Mouse (Mus musculus) cerebellum, adult 2 months (tissue): ENCODE data around the gene Psap. TPM values are rescaled to one million over a fixed set of nuclear protein-coding genes. Genes with fewer than 3 reads are reported as not detected.

Experiments
- DNase-seq, 2 experiments: peaks; one replicate each; pipeline ENCODE4 v3.0.0; 2021
- H3K27ac ChIP-seq: fragments of 200-500 bp; 2 replicates; pipeline ENCODE4 v1.5.1; 2012; ENCODE audit warnings: low read length, control low read depth, inconsistent platforms; ENCODE audit not compliant: insufficient read depth
- H3K27me3 ChIP-seq: fragments of 200-500 bp; 2 replicates; pipeline ENCODE4 v1.6.1; 2012; ENCODE audit warnings: inconsistent platforms, mild to moderate bottlenecking, low read length, moderate library complexity; ENCODE audit not compliant: control insufficient read depth, insufficient read depth
- H3K4me1 ChIP-seq: fragments of 200-500 bp; 2 replicates; pipeline ENCODE4 v1.6.1; 2011; ENCODE audit warnings: low read length; ENCODE audit not compliant: control insufficient read depth, insufficient read depth
- H3K4me3 ChIP-seq: fragments of 200-500 bp; replicated peaks from 2 replicates; pipeline ENCODE3; 2011; ENCODE audit warnings: mild to moderate bottlenecking, low read depth, low read length, control low read depth; ENCODE audit not compliant: insufficient read depth
- CTCF ChIP-seq: fragments of 200-500 bp; IDR thresholded peaks from 2 replicates; pipeline ENCODE4 v1.5.1; 2011; ENCODE audit warnings: low read depth, mild to moderate bottlenecking, control low read depth, low read length, moderate library complexity, borderline replicate concordance; ENCODE audit not compliant: insufficient read depth
- POLR2A ChIP-seq: fragments of 200-500 bp; IDR thresholded peaks from 2 replicates; pipeline ENCODE4 v1.6.1; 2011; ENCODE audit warnings: low read length, control low read depth, borderline replicate concordance; ENCODE audit not compliant: insufficient read depth
- WGBS: fragments of 180-500 bp; shearing (Covaris S2); methylation state at CpG from one replicate; pipeline ENCODE4 v1.1.7; 2018; 5-methylcytosine and 5-hydroxymethylcytosine counted together
- polyA plus RNA-seq: library from polyadenylated mRNA; depleted of rRNA; stranded (reverse); fragments of >200 nt; gene quantifications from 2 replicates; pipeline ENCODE4 v1.2.3, GENCODE M21; 2012

Gene Psap
- polyA plus RNA-seq, 1 experiment = 2,061 TPM

GRCm38 (mm10) chr10:60346701-60347405 is 69.4 kb downstream of the Psap start, which contains the start of gene Vsir:
Vsir (plus strand) TSS chr10:60346851.
- peak in 1 of 2 experiments; percentile 13 for DNase-seq
- 3% methylated on average over 37 of the region's 37 CpGs for WGBS
- no peak within 1 kb of the TSS for H3K27ac ChIP-seq
- H3K4me3 ChIP-seq = peak within 1 kb of the TSS; percentile 10
- no peaks in the 10 kb centered on the region for H3K4me1 ChIP-seq
- peaks cover 2% of the 10 kb centered on the region; the same call in 1 of the 2 replicates for H3K27me3 ChIP-seq
- peak; percentile 33 for TF ChIP-seq CTCF
- TF ChIP-seq POLR2A = no peak

- H3K27ac ChIP-seq = no peak overlapping the region
- peaks cover 2% of the 10 kb centered on the region; the same call in 1 of the 2 replicates for H3K27me3 ChIP-seq
- 76% methylated on average over 9 of the region's 9 CpGs for WGBS
- no peak for DNase-seq
- H3K4me1 ChIP-seq = no peaks in the 10 kb centered on the region
- TF ChIP-seq POLR2A = no peak
- TF ChIP-seq CTCF = no peak
- no peak overlapping the region for H3K4me3 ChIP-seq
Measured at GRCm38 (mm10) chr10:60347768-60348610, 70.6 kb downstream of the Psap start.

- no peak for DNase-seq
- Histone ChIP-seq H3K27me3 (peaks cover 2% of the 10 kb centered on the region; the same call in 1 of the 2 replicates), H3K4me3 (no peak overlapping the region), H3K27ac (no peak overlapping the region), H3K4me1 (no peaks in the 10 kb centered on the region)
- no peak for TF ChIP-seq CTCF
- no peak for TF ChIP-seq POLR2A
- 52% methylated on average over 6 of the region's 6 CpGs for WGBS
Measured at GRCm38 (mm10) chr10:60349056-60349455, 71.6 kb downstream of the Psap start.

- Histone ChIP-seq H3K27me3 (peaks cover 2% of the 10 kb centered on the region; the same call in 1 of the 2 replicates), H3K4me1 (no peaks in the 10 kb centered on the region), H3K4me3 (no peak overlapping the region), H3K27ac (no peak overlapping the region)
- 87% methylated on average over 5 of the region's 5 CpGs for WGBS
- DNase-seq = no peak
- TF ChIP-seq CTCF = no peak
- no peak for TF ChIP-seq POLR2A
Measured at GRCm38 (mm10) chr10:60349644-60350043, 72.2 kb downstream of the Psap start.

GRCm38 (mm10) chr10:60350077-60350804 is 72.8 kb downstream of the Psap start:
- Histone ChIP-seq H3K4me3 (no peak overlapping the region), H3K27ac (no peak overlapping the region), H3K4me1 (no peaks in the 10 kb centered on the region), H3K27me3 (peaks cover 2% of the 10 kb centered on the region; the same call in 1 of the 2 replicates)
- WGBS = 61% methylated on average over 5 of the region's 5 CpGs
- TF ChIP-seq POLR2A (no peak), CTCF (no peak)
- no peak for DNase-seq

- TF ChIP-seq POLR2A (no peak), CTCF (no peak)
- DNase-seq = peak; percentile 25 to 43
- Histone ChIP-seq H3K4me1 (no peaks in the 10 kb centered on the region), H3K4me3 (no peak overlapping the region), H3K27me3 (peaks cover 2% of the 10 kb centered on the region; the same call in 1 of the 2 replicates), H3K27ac (no peak overlapping the region)
- WGBS = 61% methylated on average over 3 of the region's 3 CpGs
Measured at GRCm38 (mm10) chr10:60350805-60351167, 73.4 kb downstream of the Psap start.

GRCm38 (mm10) chr10:60351248-60351647 is 73.8 kb downstream of the Psap start:
- H3K4me1 ChIP-seq = no peaks in the 10 kb centered on the region
- WGBS = 47% methylated on average over 3 of the region's 3 CpGs
- peak overlapping the region; percentile 13; the same call in 1 of the 2 replicates for H3K27ac ChIP-seq
- DNase-seq = no peak
- no peak overlapping the region for H3K4me3 ChIP-seq
- peaks cover 2% of the 10 kb centered on the region; the same call in 1 of the 2 replicates for H3K27me3 ChIP-seq
- no peak for TF ChIP-seq CTCF
- TF ChIP-seq POLR2A = no peak
